Mouse (Mus musculus) thymus, postnatal 0 days (tissue): Measurements from ENCODE around the gene Chrng. TPM values are rescaled to one million over a fixed set of nuclear protein-coding genes. Genes with fewer than 3 reads are reported as not detected.

Source experiments
- DNase-seq: peaks from one replicate; pipeline ENCODE4 v3.0.0-alpha.2; 2015; ENCODE audit warnings: low spot score
- polyA plus RNA-seq: library from polyadenylated mRNA; unstranded; fragments of >200 nt; fragmentation: Nextera tagmentation; extraction: Ambion mirVana; gene quantifications from 2 replicates; pipeline ENCODE4 v1.2.1, GENCODE M21; 2015

Gene Chrng
- polyA plus RNA-seq, 1 experiment from 2014 or later = 0.70 TPM

- no peak for DNase-seq
Observed at GRCm38 (mm10) chr1:87198119-87199065, 6.1 kb upstream of the Chrng start.

GRCm38 (mm10) chr1:87200811-87201210 is 3.6 kb upstream of the Chrng start:
- no peak for DNase-seq

- no peak for DNase-seq
Observed at GRCm38 (mm10) chr1:87201848-87202247, 2.6 kb upstream of the Chrng start.

GRCm38 (mm10) chr1:87203779-87204178 is 678 bp upstream of the Chrng start:
- no peak for DNase-seq

- no peak for DNase-seq
Observed at GRCm38 (mm10) chr1:87205038-87205437, 581 bp downstream of the Chrng start.

- DNase-seq = no peak
Observed at GRCm38 (mm10) chr1:87205502-87205901, 1.0 kb downstream of the Chrng start.

- peak; percentile 38 for DNase-seq
Observed at GRCm38 (mm10) chr1:87206339-87206738, 1.9 kb downstream of the Chrng start.

GRCm38 (mm10) chr1:87211431-87211830 is 7.0 kb downstream of the Chrng start:
- DNase-seq = no peak

- DNase-seq = peak; percentile 94
Observed at GRCm38 (mm10) chr1:87213735-87214704, 9.6 kb downstream of the Chrng start, which contains the start of gene Eif4e2. Gene Eif4e2 (plus strand): TSS chr1:87213914.

GRCm38 (mm10) chr1:87214748-87215147 is 10.3 kb downstream of the Chrng start:
- peak; percentile 29 for DNase-seq

- no peak for DNase-seq
Observed at GRCm38 (mm10) chr1:87217938-87218337, 13.5 kb downstream of the Chrng start.

GRCm38 (mm10) chr1:87225739-87226138 is 21.3 kb downstream of the Chrng start:
- no peak for DNase-seq

GRCm38 (mm10) chr1:87226409-87227159 is 22.1 kb downstream of the Chrng start:
- no peak for DNase-seq

GRCm38 (mm10) chr1:87227160-87227550 is 22.7 kb downstream of the Chrng start:
- DNase-seq = no peak

- DNase-seq = no peak
Observed at GRCm38 (mm10) chr1:87230606-87231005, 26.1 kb downstream of the Chrng start.

GRCm38 (mm10) chr1:87232197-87232596 is 27.7 kb downstream of the Chrng start:
- DNase-seq = no peak

- no peak for DNase-seq
Observed at GRCm38 (mm10) chr1:87239056-87239455, 34.6 kb downstream of the Chrng start.

- DNase-seq = no peak
Observed at GRCm38 (mm10) chr1:87243021-87243420, 38.6 kb downstream of the Chrng start.

- no peak for DNase-seq
Observed at GRCm38 (mm10) chr1:87245430-87245829, 41.0 kb downstream of the Chrng start.

GRCm38 (mm10) chr1:87245929-87246815 is 41.7 kb downstream of the Chrng start:
- DNase-seq = peak; percentile 62
